Mouse (Mus musculus) embryonic fibroblast, embryonic 13.5 days (primary cell): ENCODE data around the gene Impdh1.

Experiments
- CTCF ChIP-seq: IDR thresholded peaks from 2 replicates; pipeline ENCODE4 v1.5.1; 2011; ENCODE audit warnings: mild to moderate bottlenecking, control low read depth, low read length, moderate library complexity, borderline replicate concordance; ENCODE audit not compliant: insufficient read depth
- POLR2A ChIP-seq: IDR thresholded peaks from 2 replicates; pipeline ENCODE4 v1.6.1; 2011; ENCODE audit warnings: low read depth, mild to moderate bottlenecking, control low read depth, low read length, moderate library complexity

- TF ChIP-seq CTCF: no peak
- no peak for TF ChIP-seq POLR2A
Observed at GRCm38 (mm10) chr6:29206006-29206405, 10.2 kb downstream of the Impdh1 start.
